Mouse (Mus musculus) MEL (cell line): ENCODE results near the gene Col23a1. TPM values are rescaled to one million over a fixed set of nuclear protein-coding genes. Genes with fewer than 3 reads are reported as not detected.

Source experiments
- DNase-seq: peaks from one replicate; pipeline ENCODE4 v3.0.0; 2011; ENCODE audit warnings: low read depth, low spot score
- H3K27ac ChIP-seq: 2 replicates; pipeline ENCODE4 v1.5.1; 2012; ENCODE audit warnings: low read depth, mild to moderate bottlenecking, control low read depth, low read length, moderate library complexity; ENCODE audit not compliant: control insufficient read depth
- H3K27me3 ChIP-seq, 2 experiments: fragments of 150-350 bp in 1 of 2; sonication (generic) in 1 of 2; 2 replicates each; pipeline ENCODE4 v1.6.1; 2012; ENCODE audit warnings: low read length in 2 of 2, mild to moderate bottlenecking in 2 of 2, improper control_type of control experiment in 1 of 2, moderate library complexity in 1 of 2; ENCODE audit not compliant: insufficient read depth in 2 of 2, control insufficient read depth in 1 of 2
- H3K36me3 ChIP-seq, 2 experiments: 2 replicates each; pipeline ENCODE4 v1.6.1; 2012 to 2014; ENCODE audit warnings: low read length in 2 of 2, improper control_type of control experiment in 1 of 2, inconsistent platforms in 1 of 2, mild to moderate bottlenecking in 1 of 2; ENCODE audit not compliant: insufficient read depth in 2 of 2, control insufficient read depth in 1 of 2
- H3K4me1 ChIP-seq, 2 experiments: fragments of 150-350 bp in 1 of 2; sonication (generic) in 1 of 2; 2 replicates each; pipeline ENCODE4 v1.6.1; 2012; ENCODE audit warnings: low read length in 2 of 2, improper control_type of control experiment in 1 of 2, mild to moderate bottlenecking in 1 of 2; ENCODE audit not compliant: insufficient read depth in 2 of 2, control insufficient read depth in 1 of 2
- H3K4me3 ChIP-seq, 2 experiments: fragments of 150-350 bp in 1 of 2; sonication (generic) in 1 of 2; 2 replicates each; pipeline ENCODE4 v1.5.1; 2012; ENCODE audit warnings: low read depth in 2 of 2, low read length in 2 of 2, mild to moderate bottlenecking in 2 of 2, moderate library complexity in 2 of 2, control low read depth in 1 of 2, improper control_type of control experiment in 1 of 2; ENCODE audit not compliant: control insufficient read depth in 1 of 2, insufficient read depth in 1 of 2
- H3K79me2 ChIP-seq: 2 replicates; pipeline ENCODE4 v1.6.1; 2012; ENCODE audit warnings: mild to moderate bottlenecking, low read length, moderate library complexity; ENCODE audit not compliant: control insufficient read depth, poor library complexity, insufficient read depth
- H3K9ac ChIP-seq: 2 replicates; pipeline ENCODE4 v1.6.1; 2012; ENCODE audit warnings: low read depth, mild to moderate bottlenecking, control low read depth, low read length, moderate library complexity; ENCODE audit not compliant: control insufficient read depth, poor library complexity, severe bottlenecking
- H3K9me3 ChIP-seq: fragments of 150-350 bp; sonication (generic); replicated peaks from 2 replicates; pipeline ENCODE4 v1.6.1; 2012; ENCODE audit warnings: mild to moderate bottlenecking, low read length, improper control_type of control experiment, moderate library complexity; ENCODE audit not compliant: insufficient read depth
- CHD2 ChIP-seq: IDR thresholded peaks from 2 replicates; pipeline ENCODE4 v1.6.1; 2011; ENCODE audit warnings: low read length, improper control_type of control experiment
- CTCF ChIP-seq, 3 experiments: IDR thresholded peaks in 2 of 3; conservative IDR thresholded peaks in 1 of 3; 2 replicates each; pipeline ENCODE4 v1.5.1; 2011 to 2012; ENCODE audit warnings: low read length in 3 of 3, low read depth in 2 of 3, mild to moderate bottlenecking in 2 of 3, improper control_type of control experiment in 1 of 3, inconsistent platforms in 1 of 3, mixed read lengths in 1 of 3, moderate library complexity in 1 of 3; ENCODE audit not compliant: control insufficient read depth in 1 of 3, insufficient read depth in 1 of 3, poor library complexity in 1 of 3, severe bottlenecking in 1 of 3
- E2F4 ChIP-seq: IDR thresholded peaks from 2 replicates; pipeline ENCODE4 v1.6.1; 2011; ENCODE audit warnings: low read depth, low read length, improper control_type of control experiment, borderline replicate concordance
- EP300 ChIP-seq, 2 experiments: IDR thresholded peaks; 2 replicates each; pipeline ENCODE4 v1.6.1; 2011; ENCODE audit warnings: improper control_type of control experiment in 2 of 2, low read length in 2 of 2, low read depth in 1 of 2, mild to moderate bottlenecking in 1 of 2
- ETS1 ChIP-seq: IDR thresholded peaks from 2 replicates; pipeline ENCODE4 v1.6.1; 2012; ENCODE audit warnings: low read depth, mild to moderate bottlenecking, inconsistent platforms, low read length, improper control_type of control experiment, moderate library complexity
- GATA1 ChIP-seq: IDR thresholded peaks from 2 replicates; pipeline ENCODE4 v1.6.1; 2011; ENCODE audit warnings: low read depth, low read length, improper control_type of control experiment
- HCFC1 ChIP-seq: IDR thresholded peaks from 2 replicates; pipeline ENCODE4 v1.6.1; 2012; ENCODE audit warnings: low read depth, mild to moderate bottlenecking, inconsistent platforms, low read length, improper control_type of control experiment, moderate library complexity
- MAFK ChIP-seq: IDR thresholded peaks from 2 replicates; pipeline ENCODE4 v1.6.1; 2011; ENCODE audit warnings: low read depth, mild to moderate bottlenecking, low read length, improper control_type of control experiment, borderline replicate concordance
- MAX ChIP-seq: IDR thresholded peaks from 2 replicates; pipeline ENCODE4 v1.6.1; 2011; ENCODE audit warnings: low read length, improper control_type of control experiment
- MAZ ChIP-seq: IDR thresholded peaks from 2 replicates; pipeline ENCODE4 v1.6.1; 2012; ENCODE audit warnings: low read depth, mild to moderate bottlenecking, inconsistent platforms, low read length, improper control_type of control experiment
- MXI1 ChIP-seq: IDR thresholded peaks from 2 replicates; pipeline ENCODE4 v1.6.1; 2011; ENCODE audit warnings: mild to moderate bottlenecking, low read depth, low read length, improper control_type of control experiment
- POLR2AphosphoS2 ChIP-seq: IDR thresholded peaks from 2 replicates; pipeline ENCODE4 v1.6.1; 2011; ENCODE audit warnings: low read length, improper control_type of control experiment
- POLR2AphosphoS5 ChIP-seq: IDR thresholded peaks from 2 replicates; pipeline ENCODE4 v1.6.1; 2012; ENCODE audit warnings: low read depth, borderline replicate concordance, mild to moderate bottlenecking, inconsistent platforms, low read length, moderate library complexity, mixed read lengths
- RAD21 ChIP-seq: IDR thresholded peaks from 2 replicates; pipeline ENCODE4 v1.6.1; 2011; ENCODE audit warnings: mild to moderate bottlenecking, low read depth, low read length, improper control_type of control experiment
- TAL1 ChIP-seq: IDR thresholded peaks from 2 replicates; pipeline ENCODE4 v1.6.1; 2012; ENCODE audit warnings: mild to moderate bottlenecking, inconsistent platforms, low read length, moderate library complexity, mixed read lengths
- UBTF ChIP-seq: IDR thresholded peaks from 2 replicates; pipeline ENCODE4 v1.6.1; 2012; ENCODE audit warnings: low read depth, mild to moderate bottlenecking, inconsistent platforms, low read length, improper control_type of control experiment, moderate library complexity, borderline replicate concordance; ENCODE audit not compliant: insufficient read depth
- USF2 ChIP-seq, 2 experiments: IDR thresholded peaks; 2 replicates each; pipeline ENCODE4 v1.6.1; 2011 to 2012; ENCODE audit warnings: improper control_type of control experiment in 2 of 2, low read length in 2 of 2, borderline replicate concordance in 1 of 2, inconsistent platforms in 1 of 2, low read depth in 1 of 2, mild to moderate bottlenecking in 1 of 2; ENCODE audit not compliant: insufficient read depth in 1 of 2
- ZNF384 ChIP-seq: IDR thresholded peaks from 2 replicates; pipeline ENCODE4 v1.6.1; 2012; ENCODE audit warnings: low read depth, mild to moderate bottlenecking, inconsistent platforms, low read length, improper control_type of control experiment
- polyA plus RNA-seq, 2 experiments: library from polyadenylated mRNA; stranded (reverse) in 1 of 2; unstranded in 1 of 2; fragments of >175 nt in 1 of 2; fragments of >200 nt in 1 of 2; gene quantifications; 2 replicates each; pipeline versions ENCODE4 v1.2.1 to v1.2.4; 2012; ENCODE audit warnings: low replicate concordance in 2 of 2, low read depth in 1 of 2; ENCODE audit not compliant: insufficient read length in 2 of 2, insufficient read depth in 1 of 2, missing spikeins in 1 of 2
- total RNA-seq: library from RNA; depleted of rRNA; stranded (reverse); fragments of 300-350 nt; gene quantifications from 2 replicates; pipeline ENCODE4 v1.2.3, GENCODE M21; 2012

Gene Col23a1
- total and polyA plus RNA-seq, 3 experiments, result under 0.01 to 0.03 TPM; not detected in 1

GRCm38 (mm10) chr11:51448256-51448655, 158.5 kb downstream of the Col23a1 start:
- Histone ChIP-seq H3K4me3 (no peak overlapping the region), H3K36me3 (no peaks in the 10 kb centered on the region), H3K9ac (no peak overlapping the region), H3K9me3 (no peaks in the 10 kb centered on the region), H3K27me3 (no peaks in the 10 kb centered on the region), H3K79me2 (no peaks in the 10 kb centered on the region), H3K27ac (no peak overlapping the region), H3K4me1 (no peaks in the 10 kb centered on the region; a peak in 1 of 4 replicates)
- no peak for DNase-seq
- TF ChIP-seq CHD2, result no peak
- TF ChIP-seq ZNF384, result no peak
- TF ChIP-seq USF2 (IDR thresholded peaks at IDR 0.05; ENCODE audit: borderline replicate concordance in 1 of 2, insufficient read depth in 1 of 2, low read depth in 1 of 2, low read length in 2 of 2), result no peak
- no peak for TF ChIP-seq CTCF (IDR thresholded peaks at IDR 0.05 in 2 of 3, conservative IDR thresholded peaks at IDR 0.05 in 1 of 3; ENCODE audit: control insufficient read depth in 1 of 3, insufficient read depth in 1 of 3, low read depth in 2 of 3, low read length in 3 of 3, poor library complexity in 1 of 3, severe bottlenecking in 1 of 3)
- no peak for TF ChIP-seq UBTF
- no peak for TF ChIP-seq POLR2AphosphoS2

- Histone ChIP-seq H3K79me2 (no peaks in the 10 kb centered on the region), H3K9ac (no peak overlapping the region), H3K9me3 (no peaks in the 10 kb centered on the region)
- DNase-seq, result no peak
- TF ChIP-seq E2F4 (no peak), MXI1 (no peak), MAX (no peak), HCFC1 (no peak), TAL1 (no peak), GATA1 (no peak), MAFK (no peak), EP300 (IDR thresholded peaks at IDR 0.05; ENCODE audit: low read depth in 1 of 2, low read length in 2 of 2) (no peak), MAZ (no peak), CHD2 (no peak), POLR2AphosphoS5 (no peak), ETS1 (no peak), RAD21 (no peak), USF2 (IDR thresholded peaks at IDR 0.05; ENCODE audit: borderline replicate concordance in 1 of 2, insufficient read depth in 1 of 2, low read depth in 1 of 2, low read length in 2 of 2) (no peak)
- TF ChIP-seq, all 39 proteins: peak for 0
- Histone ChIP-seq H3K4me1 (no peaks in the 10 kb centered on the region; a peak in 1 of 4 replicates), H3K27me3 (no peaks in the 10 kb centered on the region), H3K36me3 (no peaks in the 10 kb centered on the region), H3K27ac (no peak overlapping the region), H3K4me3 (no peak overlapping the region)
These were observed 159.0 kb downstream of the Col23a1 start for GRCm38 (mm10) chr11:51448680-51449079.
